In genomic region chr13:58275076-58275475, GRCm38 (mm10) we compare ENCODE assay signal across 8 mouse cellular contexts. TPM values are rescaled to one million over a fixed set of nuclear protein-coding genes. Genes with fewer than 3 reads are reported as not detected.
A peak's percentile ranks its signal among the peaks of the same experiment; 100 is the strongest.
DNase-seq lines count a peak whose midpoint lies in the region; ATAC-seq and TF ChIP-seq lines count a peak whose summit lies in the region.

No protein-coding gene starts in this region.

- no peaks in the 10 kb centered on the region for H3K9me3 ChIP-seq in kidney, embryonic 16.5 days (ENCODE audit: low read length)
- no peaks in the 10 kb centered on the region for H3K9me3 ChIP-seq in embryonic facial prominence, embryonic 12.5 days
- no peaks in the 10 kb centered on the region for H3K9me3 ChIP-seq in hindbrain, postnatal 0 days (ENCODE audit: low read length)
- no peaks in the 10 kb centered on the region for H3K9me3 ChIP-seq in midbrain, postnatal 0 days (ENCODE audit: low read length)

- H3K4me1 ChIP-seq in kidney, embryonic 16.5 days (ENCODE audit: insufficient read depth, low read length): peaks cover 18% of the 10 kb centered on the region
- peaks cover 16% of the 10 kb centered on the region; the same call in 1 of the 2 replicates for H3K4me1 ChIP-seq in embryonic facial prominence, embryonic 12.5 days
- 0 out of 2 replicates have a peak, but pooled peaks cover 5% of the 10 kb centered on the region for H3K4me1 ChIP-seq in hindbrain, postnatal 0 days (ENCODE audit: insufficient read depth, low read length)
- H3K4me1 ChIP-seq in midbrain, postnatal 0 days (ENCODE audit: insufficient read depth, low read length): no peaks in the 10 kb centered on the region

- H3K4me3 ChIP-seq in kidney, embryonic 16.5 days (ENCODE audit: low read length): peak overlapping the region; percentile 87
- H3K4me3 ChIP-seq in embryonic facial prominence, embryonic 12.5 days: peak overlapping the region; percentile 87
- peak overlapping the region; percentile 86 for H3K4me3 ChIP-seq in hindbrain, postnatal 0 days (ENCODE audit: low read length)
- peak overlapping the region; percentile 73 for H3K4me3 ChIP-seq in midbrain, postnatal 0 days (ENCODE audit: low read depth, low read length)

- 23% methylated on average over 9 of the region's 9 CpGs for WGBS in kidney, embryonic 16.5 days
- whole genome bisulfite sequencing in embryonic facial prominence, embryonic 12.5 days: 18% methylated on average over 9 of the region's 9 CpGs
- 20% methylated on average over 9 of the region's 9 CpGs for WGBS in hindbrain, postnatal 0 days
- 20% methylated on average over 9 of the region's 9 CpGs for WGBS in midbrain, postnatal 0 days

- peak overlapping the region; percentile 90 for H3K4me2 ChIP-seq in kidney, embryonic 16.5 days (replicated peaks; ENCODE audit: low read depth, low read length)
- H3K4me2 ChIP-seq in embryonic facial prominence, embryonic 12.5 days (replicated peaks): peak overlapping the region; percentile 78
- H3K4me2 ChIP-seq in hindbrain, postnatal 0 days (ENCODE audit: low read depth, low read length): peak overlapping the region; percentile 81
- peak overlapping the region; percentile 83 for H3K4me2 ChIP-seq in midbrain, postnatal 0 days (ENCODE audit: low read depth, low read length, poor library complexity, severe bottlenecking)

- H3K9ac ChIP-seq in kidney, embryonic 16.5 days (replicated peaks; ENCODE audit: low read length): peak overlapping the region; percentile 90
- peak overlapping the region; percentile 78 for H3K9ac ChIP-seq in embryonic facial prominence, embryonic 12.5 days
- peak overlapping the region; percentile 83 for H3K9ac ChIP-seq in hindbrain, postnatal 0 days (replicated peaks; ENCODE audit: low read length)
- peak overlapping the region; percentile 79; the same call in 1 of the 2 replicates for H3K9ac ChIP-seq in midbrain, postnatal 0 days (replicated peaks; ENCODE audit: low read length, poor library complexity, severe bottlenecking)

- no peak for ATAC-seq in kidney, embryonic 16.5 days (ENCODE audit: low FRiP score, low TSS enrichment)
- no peak for ATAC-seq in embryonic facial prominence, embryonic 12.5 days (ENCODE audit: insufficient number of reproducible peaks, insufficient read depth, low FRiP score, low TSS enrichment)
- no peak for ATAC-seq in hindbrain, postnatal 0 days
- ATAC-seq in midbrain, postnatal 0 days (ENCODE audit: low FRiP score): no peak

- no peaks in the 10 kb centered on the region for H3K27me3 ChIP-seq in kidney, embryonic 16.5 days (ENCODE audit: insufficient read depth, low read length)
- H3K27me3 ChIP-seq in embryonic facial prominence, embryonic 12.5 days: 0 out of 2 replicates have a peak, but pooled peaks cover 3% of the 10 kb centered on the region
- no peaks in the 10 kb centered on the region for H3K27me3 ChIP-seq in hindbrain, postnatal 0 days (ENCODE audit: insufficient read depth, low read length)
- H3K27me3 ChIP-seq in midbrain, postnatal 0 days (ENCODE audit: insufficient read depth, low read length): no peaks in the 10 kb centered on the region

- no peak overlapping the region; the same call in 1 of the 2 replicates for H3K27ac ChIP-seq in kidney, embryonic 16.5 days (ENCODE audit: low read length)
- H3K27ac ChIP-seq in embryonic facial prominence, embryonic 12.5 days: no peak overlapping the region
- no peak overlapping the region for H3K27ac ChIP-seq in hindbrain, postnatal 0 days
- H3K27ac ChIP-seq in midbrain, postnatal 0 days (ENCODE audit: low read depth, low read length): peak overlapping the region; percentile 76; the same call in 1 of the 2 replicates

- H3K36me3 ChIP-seq in kidney, embryonic 16.5 days (ENCODE audit: insufficient read depth, low read length): no peaks in the 10 kb centered on the region
- H3K36me3 ChIP-seq in embryonic facial prominence, embryonic 12.5 days: no peaks in the 10 kb centered on the region
- H3K36me3 ChIP-seq in hindbrain, postnatal 0 days (ENCODE audit: insufficient read depth, low read length): no peaks in the 10 kb centered on the region
- H3K36me3 ChIP-seq in midbrain, postnatal 0 days (ENCODE audit: insufficient read depth, low read length): no peaks in the 10 kb centered on the region

- DNase-seq in kidney, adult 8-10 months: no peak
- DNase-seq in hindbrain, postnatal 0 days (ENCODE audit: low spot score): no peak
- DNase-seq in midbrain, postnatal 0 days (ENCODE audit: low spot score): no peak
- no peak for DNase-seq in Muller cell, postnatal 12 days (ENCODE audit: inconsistent ontology term)
- DNase-seq in right cerebral cortex, postnatal 10 days (ENCODE audit: low spot score in 2 of 2): no peak
- DNase-seq in urinary bladder, postnatal 10 days (ENCODE audit: low spot score): no peak

- no peak for TF ChIP-seq CTCF in hindbrain, postnatal 0 days (IDR thresholded peaks at IDR 0.05; ENCODE audit: low read depth)
- no peak for TF ChIP-seq CTCF in midbrain, postnatal 0 days (IDR thresholded peaks at IDR 0.05)

RNA-seq across cellular contexts. Expression of gene Gkap1, which starts 0.4 kb away (rescaled TPM):
- 22.5 and 25.8 TPM in 2 replicates for polyA plus RNA-seq in kidney, embryonic 16.5 days (2015; fragmentation: Nextera tagmentation; extraction: Ambion mirVana)
- polyA plus RNA-seq in embryonic facial prominence, embryonic 12.5 days (2016; fragmentation: Nextera tagmentation; extraction: Ambion mirVana): 32.4 and 33.3 TPM in 2 replicates
- 10.0 and 18.6 TPM in 2 replicates for total RNA-seq in hindbrain, postnatal 0 days (2014; rRNA removed)
- polyA plus RNA-seq in hindbrain, postnatal 0 days (2015; fragmentation: Nextera tagmentation; extraction: Ambion mirVana): 39.5 and 41.1 TPM in 2 replicates
- total RNA-seq in midbrain, postnatal 0 days (2014; rRNA removed): 18.1 and 35.4 TPM in 2 replicates
- 32.6 and 40.2 TPM in 2 replicates for polyA plus RNA-seq in midbrain, postnatal 0 days (2015; fragmentation: Nextera tagmentation; extraction: Ambion mirVana)

RNA-seq across cellular contexts. Expression of gene Ubqln1, which starts 59.6 kb away (rescaled TPM):
- 103 and 104 TPM in 2 replicates for polyA plus RNA-seq in kidney, embryonic 16.5 days (2015; fragmentation: Nextera tagmentation; extraction: Ambion mirVana)
- 129 and 132 TPM in 2 replicates for polyA plus RNA-seq in embryonic facial prominence, embryonic 12.5 days (2016; fragmentation: Nextera tagmentation; extraction: Ambion mirVana)
- 243 and 285 TPM in 2 replicates for total RNA-seq in hindbrain, postnatal 0 days (2014; rRNA removed)
- 106 and 111 TPM in 2 replicates for polyA plus RNA-seq in hindbrain, postnatal 0 days (2015; fragmentation: Nextera tagmentation; extraction: Ambion mirVana)
- 206 and 222 TPM in 2 replicates for total RNA-seq in midbrain, postnatal 0 days (2014; rRNA removed)
- 102 and 109 TPM in 2 replicates for polyA plus RNA-seq in midbrain, postnatal 0 days (2015; fragmentation: Nextera tagmentation; extraction: Ambion mirVana)
